Mouse (Mus musculus): ENCODE data around the gene Gdpd5. TPM values are rescaled to one million over a fixed set of nuclear protein-coding genes. Genes with fewer than 3 reads are reported as not detected.
"Not testable (repeated sequence)": the region's sequence is repeated elsewhere in the genome, so short reads cannot be mapped to it uniquely, and the experiment has no call there.

Gene Gdpd5
- polyA plus RNA-seq, 1 experiment from 2014 or later, result 23.5 TPM

DNA sequence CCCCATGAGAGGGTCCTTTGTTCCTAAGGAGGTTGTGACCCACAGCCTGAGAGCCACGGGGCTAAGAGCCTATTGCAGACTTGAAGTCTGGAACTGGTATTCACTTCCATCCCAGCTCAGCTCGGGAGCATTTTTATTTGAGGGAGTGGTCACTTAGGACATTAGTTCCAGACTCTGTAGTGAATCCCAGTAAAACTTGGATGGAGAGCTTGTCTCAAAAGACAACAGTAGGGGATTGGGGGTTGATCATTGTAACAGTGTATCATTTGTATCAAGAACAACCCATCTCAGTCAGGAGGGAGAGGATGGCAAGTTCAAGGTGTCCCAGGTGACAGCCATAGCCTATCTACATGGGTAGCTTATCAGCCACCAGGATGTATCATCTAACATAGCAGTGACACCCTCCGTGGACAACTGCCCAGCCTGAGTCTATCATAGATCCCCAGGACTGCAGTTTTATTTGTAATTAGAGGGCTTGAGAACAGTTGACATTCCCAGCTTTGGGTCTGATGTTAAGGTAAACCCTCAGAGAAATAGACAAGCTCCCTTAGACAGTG is 95.4 kb downstream of the Gdpd5 start:
- Histone ChIP-seq H3K4me3 (no peak overlapping the region), H3K36me3 (peaks cover 98% of the 10 kb centered on the region), H3K27ac (replicated peaks) (no peak overlapping the region), H3K4me1 (peaks cover 48% of the 10 kb centered on the region), H3K27me3 (ENCODE audit: low read depth, poor library complexity, severe bottlenecking) (peaks cover 1% of the 10 kb centered on the region; the same call in 1 of the 2 replicates), H3K9me3 (replicated peaks) (no peaks in the 10 kb centered on the region)
- no peak for DNase-seq (ENCODE audit: low spot score)
- 55% methylated on average over 3 of the region's 3 CpGs for WGBS

DNA sequence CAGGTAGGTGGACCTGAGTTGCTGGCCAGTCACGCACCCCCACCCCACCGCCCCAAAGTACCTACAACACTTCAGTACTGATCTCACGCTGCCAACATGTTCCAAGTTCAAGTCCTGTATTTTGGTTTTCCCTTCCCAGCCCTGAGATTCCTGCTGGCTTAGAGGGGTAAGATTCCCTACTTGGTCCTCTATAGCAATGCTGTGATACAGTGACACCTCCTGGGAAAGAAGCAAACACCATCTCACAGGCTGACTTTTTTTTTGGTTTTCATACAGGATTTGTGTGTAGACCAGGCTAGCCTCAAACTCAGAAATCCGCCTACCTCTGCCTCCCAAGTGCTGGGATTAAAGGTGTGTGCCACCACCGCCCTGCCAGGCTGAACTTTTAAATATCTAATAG is 96.0 kb downstream of the Gdpd5 start:
- H3K4me1 ChIP-seq, result peaks cover 54% of the 10 kb centered on the region
- no peak overlapping the region for H3K4me3 ChIP-seq
- H3K9me3 ChIP-seq (replicated peaks), result no peaks in the 10 kb centered on the region
- no peaks in the 10 kb centered on the region for H3K27me3 ChIP-seq (ENCODE audit: low read depth, poor library complexity, severe bottlenecking)
- H3K36me3 ChIP-seq, result peaks cover 98% of the 10 kb centered on the region
- 90% methylated on average over 5 of the region's 5 CpGs for WGBS
- no peak overlapping the region for H3K27ac ChIP-seq (replicated peaks)
- no peak for DNase-seq (ENCODE audit: low spot score)

DNA sequence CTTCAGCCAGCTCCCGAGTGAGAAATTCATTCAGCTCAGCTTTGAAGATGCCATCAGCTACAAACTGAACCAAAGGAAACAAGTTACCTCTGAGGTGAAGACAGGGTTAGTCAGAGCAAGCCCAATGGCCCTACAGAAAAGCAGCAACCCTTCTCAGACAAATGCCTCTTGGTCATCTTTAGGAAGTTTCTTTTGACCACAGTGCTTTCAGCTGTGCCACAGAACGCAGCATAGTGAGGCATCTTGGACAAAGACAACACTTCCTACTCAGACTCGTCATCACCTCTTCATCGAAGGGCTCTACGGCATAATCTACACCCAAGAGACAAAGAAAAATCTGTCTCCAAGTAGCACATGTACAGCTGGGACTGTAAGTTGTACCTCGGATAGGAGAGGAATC is 101.4 kb downstream of the Gdpd5 start:
- DNase-seq (ENCODE audit: low spot score), result no peak
- H3K27me3 ChIP-seq (ENCODE audit: low read depth, poor library complexity, severe bottlenecking), result no peaks in the 10 kb centered on the region
- peaks cover 50% of the 10 kb centered on the region for H3K36me3 ChIP-seq
- 6% methylated on average over 6 of the region's 6 CpGs for WGBS
- H3K9me3 ChIP-seq (replicated peaks), result no peaks in the 10 kb centered on the region
- H3K4me1 ChIP-seq, result peaks cover 40% of the 10 kb centered on the region
- peak overlapping the region; percentile 95 for H3K27ac ChIP-seq (replicated peaks)
- H3K4me3 ChIP-seq, result peak overlapping the region; percentile 94

DNA sequence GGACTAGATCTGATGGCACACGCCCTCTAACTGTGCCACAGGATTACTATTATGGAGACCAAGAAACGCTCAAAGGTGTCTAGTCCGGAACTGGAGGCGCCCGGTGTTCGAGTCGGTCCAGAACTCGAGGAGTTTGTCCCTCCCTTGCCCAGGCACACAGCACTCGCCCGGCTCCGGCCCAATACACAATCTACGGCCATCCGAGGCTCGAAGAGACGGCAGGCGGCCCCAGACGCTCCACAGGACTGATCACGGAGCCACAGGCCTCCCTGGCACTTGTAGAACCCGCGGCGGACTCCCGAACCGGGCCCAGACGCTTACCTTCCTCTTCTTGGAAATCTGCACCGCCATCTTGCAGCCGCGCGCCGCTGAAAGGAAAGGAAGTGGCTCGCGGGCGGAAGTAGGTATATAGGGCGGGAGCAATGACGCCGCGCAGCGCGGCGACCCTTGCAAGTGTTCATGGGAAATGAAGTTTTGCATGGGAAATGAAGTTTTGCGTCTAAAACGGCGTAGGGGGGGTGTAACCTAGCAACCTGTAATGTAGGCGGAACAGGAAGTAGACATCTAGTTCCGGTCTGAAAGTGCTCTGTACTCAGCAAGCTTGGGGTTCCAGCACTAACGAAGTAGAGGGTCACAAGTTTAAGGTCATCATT is 102.2 kb downstream of the Gdpd5 start, which contains the start of gene Rps3:
Gene Rps3, minus strand, starts transcription at position 468 of the 653 bp plus-strand sequence.
- H3K9me3 ChIP-seq (replicated peaks), result no peaks in the 10 kb centered on the region
- H3K27me3 ChIP-seq (ENCODE audit: low read depth, poor library complexity, severe bottlenecking), result no peaks in the 10 kb centered on the region
- peak; percentile 95 for DNase-seq (ENCODE audit: low spot score)
- H3K4me1 ChIP-seq, result peaks cover 40% of the 10 kb centered on the region
- peaks cover 43% of the 10 kb centered on the region for H3K36me3 ChIP-seq
- H3K27ac ChIP-seq (replicated peaks), result peak within 1 kb of the TSS; percentile 95
- H3K4me3 ChIP-seq, result peak within 1 kb of the TSS; percentile 94
- under 1% methylated on average over 45 of the region's 45 CpGs for WGBS

DNA sequence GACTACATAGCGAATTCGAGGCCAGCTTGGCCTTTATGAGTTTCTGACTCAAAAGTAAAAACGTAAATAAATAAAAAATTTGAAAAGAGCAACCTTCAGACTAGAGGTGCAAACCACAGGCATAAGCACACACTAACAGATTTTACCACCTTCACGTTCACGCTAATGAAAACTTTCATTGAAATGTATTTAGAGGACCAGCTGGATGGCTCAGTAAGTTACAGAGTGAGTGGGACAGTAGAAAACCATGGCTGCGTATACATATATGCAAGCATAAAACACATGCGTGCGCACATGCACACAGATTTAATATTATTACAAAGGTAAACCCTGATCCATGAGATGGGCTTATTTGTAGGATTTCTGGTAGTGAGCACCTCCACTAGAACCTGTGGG is 102.7 kb downstream of the Gdpd5 start:
- WGBS, result 45% methylated on average over 8 of the region's 8 CpGs
- Histone ChIP-seq H3K27ac (replicated peaks) (peak overlapping the region; percentile 95), H3K4me1 (peaks cover 39% of the 10 kb centered on the region)

DNA sequence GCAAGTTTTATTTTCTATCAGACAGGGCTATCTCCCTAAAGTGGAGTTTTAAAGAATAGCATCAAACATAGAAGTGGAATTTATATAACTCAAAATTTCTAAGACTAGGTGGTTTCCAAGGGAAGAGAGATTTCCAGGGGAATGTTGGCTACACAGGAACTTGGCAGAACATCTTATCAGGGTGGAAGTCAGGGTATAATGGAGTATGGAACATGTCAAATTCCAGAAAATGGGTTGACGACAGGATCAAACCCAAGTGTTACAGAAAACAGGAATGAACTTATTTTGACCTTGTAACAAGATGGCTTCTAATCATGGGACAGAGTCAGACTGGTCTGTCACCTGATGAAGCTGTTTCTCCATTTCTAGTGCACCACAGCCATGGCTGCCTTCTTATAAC is 103.5 kb downstream of the Gdpd5 start:
- WGBS, result 92% methylated on average over 1 of the region's 1 CpGs
- peaks cover 30% of the 10 kb centered on the region for H3K36me3 ChIP-seq
- no peak overlapping the region for H3K4me3 ChIP-seq
- no peak overlapping the region for H3K27ac ChIP-seq (replicated peaks)
- peaks cover 33% of the 10 kb centered on the region for H3K4me1 ChIP-seq
- H3K27me3 ChIP-seq (ENCODE audit: low read depth, poor library complexity, severe bottlenecking), result no peaks in the 10 kb centered on the region
- DNase-seq (ENCODE audit: low spot score), result no peak
- no peaks in the 10 kb centered on the region for H3K9me3 ChIP-seq (replicated peaks)

More for the DNA sequence above, 102.7 kb downstream of the Gdpd5 start:
- no peak for DNase-seq (ENCODE audit: low spot score)
- Histone ChIP-seq H3K4me3 (peak overlapping the region; percentile 94), H3K36me3 (peaks cover 37% of the 10 kb centered on the region), H3K9me3 (replicated peaks) (no peaks in the 10 kb centered on the region), H3K27me3 (ENCODE audit: low read depth, poor library complexity, severe bottlenecking) (no peaks in the 10 kb centered on the region)

DNA sequence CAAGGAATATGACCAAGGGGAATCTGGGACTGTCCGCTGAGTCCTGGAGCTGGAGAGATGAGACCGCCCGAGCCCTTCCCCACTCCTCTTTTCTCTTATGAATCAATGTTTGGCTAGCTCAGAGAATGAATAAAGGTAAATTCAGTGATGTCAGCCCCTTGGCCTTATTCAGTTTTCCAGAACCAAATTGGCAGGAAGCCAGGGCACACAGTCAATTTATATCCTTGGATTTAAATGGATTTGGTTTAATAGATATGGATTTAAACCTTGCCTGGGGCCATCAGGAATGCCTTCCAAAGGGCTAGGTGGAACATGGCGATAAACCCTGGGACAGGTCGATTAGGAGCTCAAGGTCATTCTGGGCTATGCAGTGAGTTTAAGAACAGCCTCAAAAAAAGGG is 108.5 kb downstream of the Gdpd5 start:
- Histone ChIP-seq H3K36me3 (no peaks in the 10 kb centered on the region), H3K4me3 (no peak overlapping the region), H3K4me1 (no peaks in the 10 kb centered on the region), H3K27ac (replicated peaks) (no peak overlapping the region), H3K27me3 (ENCODE audit: low read depth, poor library complexity, severe bottlenecking) (no peaks in the 10 kb centered on the region), H3K9me3 (replicated peaks) (peaks cover 13% of the 10 kb centered on the region; the same call in 1 of the 2 replicates)
- WGBS, result 88% methylated on average over 5 of the region's 5 CpGs
- no peak for DNase-seq (ENCODE audit: low spot score)

DNA sequence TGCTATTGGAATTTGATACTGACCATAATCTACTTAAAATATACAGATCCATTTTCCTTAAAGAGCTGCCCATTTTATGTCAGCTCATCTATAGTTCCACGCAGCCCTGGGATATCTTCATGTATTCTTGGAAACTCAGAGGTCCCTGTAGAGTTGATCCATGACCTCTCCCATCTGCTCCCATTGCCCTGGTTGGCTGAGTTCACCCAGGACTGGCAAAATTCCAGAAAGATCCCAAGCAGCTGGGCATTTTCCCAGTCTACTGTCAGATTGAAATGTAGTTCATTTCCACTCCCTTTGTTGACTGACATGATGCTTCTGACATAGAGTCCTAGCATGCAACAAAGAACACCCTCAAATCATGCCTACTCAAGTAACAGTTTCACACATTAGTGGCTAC is 117.9 kb downstream of the Gdpd5 start:
- Histone ChIP-seq H3K9me3 (replicated peaks) (no peaks in the 10 kb centered on the region), H3K27ac (replicated peaks) (no peak overlapping the region), H3K27me3 (ENCODE audit: low read depth, poor library complexity, severe bottlenecking) (no peaks in the 10 kb centered on the region), H3K36me3 (no peaks in the 10 kb centered on the region), H3K4me3 (no peak overlapping the region), H3K4me1 (no peaks in the 10 kb centered on the region)
- WGBS, result 82% methylated on average over 1 of the region's 1 CpGs
- DNase-seq (ENCODE audit: low spot score), result no peak

DNA sequence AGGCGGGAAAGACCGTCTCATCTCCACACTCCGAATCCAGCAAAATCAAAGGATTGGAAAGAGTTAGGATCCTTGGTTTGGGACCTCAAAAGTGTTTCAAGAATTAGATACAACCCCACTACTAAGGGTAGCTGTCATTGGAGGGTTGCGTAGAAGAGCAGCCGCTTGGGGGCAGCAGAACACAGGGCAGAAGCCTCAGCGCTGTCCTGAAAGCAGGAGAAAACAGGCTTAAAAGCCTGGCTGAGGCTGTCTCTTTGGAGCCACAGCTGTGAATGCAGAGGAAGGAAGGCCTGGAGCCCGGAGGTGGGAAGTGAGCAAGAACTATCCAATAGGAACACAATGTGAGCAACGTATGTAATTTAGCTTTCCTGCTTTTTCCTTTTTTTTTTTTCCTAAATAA is 119.0 kb downstream of the Gdpd5 start:
- Histone ChIP-seq H3K4me1 (no peaks in the 10 kb centered on the region), H3K27ac (replicated peaks) (no peak overlapping the region), H3K27me3 (ENCODE audit: low read depth, poor library complexity, severe bottlenecking) (no peaks in the 10 kb centered on the region), H3K9me3 (replicated peaks) (no peaks in the 10 kb centered on the region), H3K4me3 (no peak overlapping the region), H3K36me3 (no peaks in the 10 kb centered on the region)
- WGBS, result 4% methylated on average over 8 of the region's 8 CpGs
- peak; percentile 81 for DNase-seq (ENCODE audit: low spot score)

DNA sequence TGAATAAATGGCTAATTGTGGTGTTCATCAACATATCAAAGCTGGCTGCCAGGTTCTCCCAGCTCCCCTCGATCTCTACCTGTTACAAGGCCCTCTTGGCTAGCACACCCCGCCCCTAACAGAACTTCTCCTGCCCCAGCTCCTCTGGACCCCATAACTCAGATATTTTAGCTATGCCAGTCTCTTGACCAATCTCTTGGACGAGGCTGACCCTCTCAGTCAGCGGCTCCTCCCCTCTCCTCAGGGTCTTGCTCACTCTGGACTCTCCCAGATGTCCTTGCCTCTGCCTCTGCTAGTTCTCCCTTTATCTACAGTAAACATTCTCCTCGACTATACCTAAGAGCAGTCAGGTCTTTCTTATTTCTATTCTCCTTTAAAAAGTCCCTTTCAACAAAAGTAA is 119.4 kb downstream of the Gdpd5 start:
- WGBS, result 38% methylated on average over 5 of the region's 5 CpGs

DNA sequence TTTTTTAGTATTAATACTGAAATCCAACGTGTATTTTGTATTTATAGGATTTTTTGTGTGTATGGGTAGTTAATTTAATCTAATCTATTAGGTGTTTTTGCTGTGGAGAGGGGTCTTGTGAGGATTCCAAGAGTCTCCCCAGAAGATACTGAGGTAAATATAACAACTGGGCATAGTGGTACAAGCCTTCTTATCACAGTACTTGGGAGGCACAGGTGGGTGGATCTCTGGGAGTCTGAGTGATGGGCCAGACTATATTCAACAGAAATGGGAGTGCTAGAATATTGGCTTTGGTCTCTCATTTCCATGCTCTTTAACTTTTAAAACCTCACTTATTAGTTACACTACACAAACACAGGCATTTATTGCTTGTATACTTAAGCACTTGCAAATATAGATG is 119.9 kb downstream of the Gdpd5 start:
- H3K36me3 ChIP-seq, result no peaks in the 10 kb centered on the region
- H3K27ac ChIP-seq (replicated peaks), result no peak overlapping the region
- DNase-seq (ENCODE audit: low spot score), result no peak

More for the DNA sequence above, 119.4 kb downstream of the Gdpd5 start:
- H3K4me3 ChIP-seq, result no peak overlapping the region
- no peaks in the 10 kb centered on the region for H3K4me1 ChIP-seq
- no peak for DNase-seq (ENCODE audit: low spot score)
- no peaks in the 10 kb centered on the region for H3K36me3 ChIP-seq
- no peaks in the 10 kb centered on the region for H3K9me3 ChIP-seq (replicated peaks)
- H3K27me3 ChIP-seq (ENCODE audit: low read depth, poor library complexity, severe bottlenecking), result no peaks in the 10 kb centered on the region
- no peak overlapping the region for H3K27ac ChIP-seq (replicated peaks)

DNA sequence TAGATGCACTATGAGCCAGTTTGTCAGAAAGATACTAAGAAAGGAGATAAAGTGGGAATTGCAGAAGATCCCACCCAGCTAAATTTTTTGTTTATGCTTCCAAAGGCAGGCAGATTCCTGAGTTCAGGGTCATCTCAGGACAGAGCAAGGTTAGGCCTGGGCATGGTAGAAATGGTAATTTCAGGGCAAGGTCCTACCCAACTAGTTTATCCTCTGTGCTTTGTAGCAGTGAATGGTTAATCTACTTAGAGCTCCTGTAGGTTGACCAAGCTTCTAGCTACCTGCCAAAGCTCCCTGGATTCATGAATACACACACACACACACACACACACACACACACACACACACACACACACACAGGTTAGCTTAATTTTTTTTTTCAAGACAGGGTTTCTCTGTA is 123.3 kb downstream of the Gdpd5 start:
- Histone ChIP-seq H3K36me3 (no peaks in the 10 kb centered on the region), H3K27ac (replicated peaks) (no peak overlapping the region), H3K4me3 (no peak overlapping the region), H3K27me3 (ENCODE audit: low read depth, poor library complexity, severe bottlenecking) (no peaks in the 10 kb centered on the region), H3K4me1 (no peaks in the 10 kb centered on the region), H3K9me3 (replicated peaks) (no peaks in the 10 kb centered on the region)
- DNase-seq (ENCODE audit: low spot score), result no peak

More for the DNA sequence above, 119.9 kb downstream of the Gdpd5 start:
- H3K4me3 ChIP-seq, result no peak overlapping the region
- H3K4me1 ChIP-seq, result no peaks in the 10 kb centered on the region
- WGBS, result 64% methylated on average over 1 of the region's 1 CpGs
- H3K27me3 ChIP-seq (ENCODE audit: low read depth, poor library complexity, severe bottlenecking), result no peaks in the 10 kb centered on the region
- no peaks in the 10 kb centered on the region for H3K9me3 ChIP-seq (replicated peaks)

DNA sequence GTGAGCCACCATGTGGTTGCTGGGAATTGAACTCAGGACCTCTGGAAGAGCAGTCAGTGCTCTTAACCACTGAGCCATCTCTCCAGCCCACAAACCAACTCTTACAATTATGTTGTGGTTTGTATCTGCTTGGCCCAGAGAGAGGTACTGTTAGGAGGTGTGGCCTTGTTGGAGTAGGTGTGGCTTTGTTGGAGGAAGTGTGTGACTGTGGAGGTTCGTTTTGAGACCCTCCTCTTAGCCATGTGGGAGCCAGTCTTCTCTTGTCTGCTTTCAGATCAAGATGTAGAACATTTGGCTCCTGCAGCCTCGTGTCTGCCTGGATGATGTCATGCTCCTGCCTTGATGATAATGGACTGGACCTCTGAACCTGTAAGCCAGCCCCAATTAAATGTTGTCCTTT is 127.0 kb downstream of the Gdpd5 start:
- H3K4me1 ChIP-seq; H3K36me3 ChIP-seq; H3K27ac ChIP-seq (replicated peaks); H3K9me3 ChIP-seq (replicated peaks); DNase-seq (ENCODE audit: low spot score); H3K27me3 ChIP-seq (ENCODE audit: low read depth, poor library complexity, severe bottlenecking); H3K4me3 ChIP-seq: not testable (repeated sequence)
- 45% methylated on average over 2 of the region's 2 CpGs for WGBS
